In the genomic region with DNA sequence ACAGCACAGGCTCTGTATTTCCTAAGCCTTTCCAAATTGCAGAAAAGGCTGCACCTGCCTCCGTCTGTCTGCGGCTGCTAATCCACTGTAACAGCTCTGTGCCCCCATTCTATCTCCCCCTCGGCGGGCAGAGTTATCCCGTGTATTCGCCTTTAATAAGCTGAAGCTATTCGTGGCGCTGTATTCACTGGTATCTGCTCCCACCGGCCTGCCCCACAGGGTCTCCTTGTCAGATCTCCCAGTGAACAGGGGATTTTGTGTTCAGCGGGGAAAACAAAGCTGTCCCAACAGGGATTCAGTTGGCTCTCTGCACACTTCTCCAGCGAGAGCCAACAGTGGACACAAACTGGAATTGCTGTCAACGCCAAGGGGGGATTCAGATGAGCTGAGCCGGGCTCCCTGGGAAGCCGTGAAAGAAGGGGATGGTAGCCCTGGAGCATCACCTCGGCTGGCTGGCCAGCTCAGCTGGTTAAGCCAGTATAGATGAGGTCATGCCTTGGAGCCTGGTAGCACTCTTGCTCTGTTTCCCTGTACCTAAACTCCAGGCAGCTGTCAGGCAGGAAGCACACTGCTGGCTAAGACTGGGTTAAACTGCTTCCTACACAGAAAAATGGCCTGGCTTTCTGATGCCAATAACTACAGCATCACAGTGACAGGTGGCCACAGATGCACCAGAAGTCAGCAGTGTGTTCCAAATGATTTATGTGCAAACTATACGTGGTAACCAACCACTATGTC, we compare ENCODE assay signal across 13 mouse cellular contexts.
A peak's percentile ranks its signal among the peaks of the same experiment; 100 is the strongest.
DNase-seq lines count a peak whose midpoint lies in the region; ATAC-seq lines count a peak whose summit lies in the region.
"Had no signal": no experiment of that assay in that cellular context is flagged by ENCODE, and none has a peak within 500 bp of the region (broad histone marks: within the 10 kb centered on the region; RNA-seq: fewer than 3 reads in every experiment).

No protein-coding gene starts in this region.

- no peak overlapping the region for H3K9ac ChIP-seq in limb, embryonic 13.5 days
- no peak overlapping the region for H3K9ac ChIP-seq in forebrain, embryonic 11.5 days (ENCODE audit: low read length)
- peak overlapping the region; percentile 43 for H3K9ac ChIP-seq in hindbrain, embryonic 16.5 days (ENCODE audit: low read depth, low read length)
- H3K9ac ChIP-seq: liver, postnatal 0 days had no signal

- ATAC-seq in limb, embryonic 13.5 days (ENCODE audit: low FRiP score, low read depth): peak; percentile 52
- 0 out of 2 replicates have a peak, but pooled peaks have one; percentile 30 for ATAC-seq in forebrain, embryonic 11.5 days (replicated peaks; ENCODE audit: low FRiP score)
- ATAC-seq in hindbrain, embryonic 16.5 days: peak; percentile 53
- ATAC-seq: liver, postnatal 0 days had no signal

- DNase-seq in limb, embryonic 10.5 days (ENCODE audit: low spot score): no peak
- no peak for DNase-seq in forebrain, embryonic 11.5 days (ENCODE audit: low spot score)
- peak; percentile 32 for DNase-seq in retina, embryonic 14.5 days (ENCODE audit: low spot score)
- no peak for DNase-seq in heart, adult 8-10 months (ENCODE audit: low spot score)
- DNase-seq in right cerebral cortex, postnatal 36 days (ENCODE audit: low spot score in 2 of 2): no peak
- DNase-seq in cerebellum, postnatal 36 days: no peak
- DNase-seq: adrenal gland, postnatal 14 days; kidney, postnatal 25 days; liver, postnatal 0 days had no signal

- peaks cover 8% of the 10 kb centered on the region for H3K4me1 ChIP-seq in limb, embryonic 13.5 days
- peaks cover 10% of the 10 kb centered on the region for H3K4me1 ChIP-seq in limb, embryonic 10.5 days
- H3K4me1 ChIP-seq in forebrain, embryonic 11.5 days (replicated peaks; ENCODE audit: control insufficient read depth, insufficient read depth, low read length): peaks cover 12% of the 10 kb centered on the region; the same call in 1 of the 2 replicates
- peaks cover 14% of the 10 kb centered on the region for H3K4me1 ChIP-seq in hindbrain, embryonic 16.5 days (ENCODE audit: control insufficient read depth, insufficient read depth, low read depth, low read length)
- H3K4me1 ChIP-seq: megakaryocyte, embryonic 14.5 days had no signal

- no peaks in the 10 kb centered on the region; the same call in 1 of the 2 replicates for H3K9me3 ChIP-seq in limb, embryonic 13.5 days
- H3K9me3 ChIP-seq in limb, embryonic 10.5 days (replicated peaks): no peaks in the 10 kb centered on the region; the same call in 1 of the 2 replicates
- H3K9me3 ChIP-seq in forebrain, embryonic 11.5 days (ENCODE audit: control insufficient read depth, low read length): no peaks in the 10 kb centered on the region; the same call in 1 of the 2 replicates
- no peaks in the 10 kb centered on the region for H3K9me3 ChIP-seq in hindbrain, embryonic 16.5 days (ENCODE audit: control insufficient read depth, low read length)

- H3K27me3 ChIP-seq in limb, embryonic 13.5 days: no peaks in the 10 kb centered on the region
- peaks cover 45% of the 10 kb centered on the region for H3K27me3 ChIP-seq in limb, embryonic 10.5 days (ENCODE audit: low read depth, poor library complexity, severe bottlenecking)
- no peaks in the 10 kb centered on the region for H3K27me3 ChIP-seq in forebrain, embryonic 11.5 days (ENCODE audit: control insufficient read depth, insufficient read depth, low read length)
- H3K27me3 ChIP-seq in hindbrain, embryonic 16.5 days (replicated peaks; ENCODE audit: control insufficient read depth, insufficient read depth, low read length): peaks cover 5% of the 10 kb centered on the region; the same call in 1 of the 2 replicates
- H3K27me3 ChIP-seq: CH12.LX had no signal

- H3K27ac ChIP-seq in limb, embryonic 13.5 days: peak overlapping the region; percentile 6; the same call in 1 of the 2 replicates
- no peak overlapping the region for H3K27ac ChIP-seq in limb, embryonic 10.5 days
- H3K27ac ChIP-seq in forebrain, embryonic 11.5 days (ENCODE audit: low read depth, low read length): no peak overlapping the region
- peak overlapping the region; percentile 18; the same call in 1 of the 2 replicates for H3K27ac ChIP-seq in hindbrain, embryonic 16.5 days (ENCODE audit: low read depth, low read length)

- H3K36me3 ChIP-seq in limb, embryonic 13.5 days: no peaks in the 10 kb centered on the region
- peaks cover 4% of the 10 kb centered on the region; the same call in 1 of the 2 replicates for H3K36me3 ChIP-seq in limb, embryonic 10.5 days
- H3K36me3 ChIP-seq in forebrain, embryonic 11.5 days (ENCODE audit: control insufficient read depth, insufficient read depth, low read length): no peaks in the 10 kb centered on the region
- no peaks in the 10 kb centered on the region for H3K36me3 ChIP-seq in hindbrain, embryonic 16.5 days (ENCODE audit: control insufficient read depth, insufficient read depth, low read length)

- no peak overlapping the region for H3K4me3 ChIP-seq in limb, embryonic 13.5 days
- no peak overlapping the region for H3K4me3 ChIP-seq in limb, embryonic 10.5 days
- no peak overlapping the region for H3K4me3 ChIP-seq in forebrain, embryonic 11.5 days (ENCODE audit: low read depth, low read length)
- H3K4me3 ChIP-seq in hindbrain, embryonic 16.5 days (ENCODE audit: low read length): no peak overlapping the region
- H3K4me3 ChIP-seq: megakaryocyte, embryonic 14.5 days had no signal

- WGBS in limb, embryonic 13.5 days: 70% methylated on average over 16 of the region's 16 CpGs
- 86% methylated on average over 16 of the region's 16 CpGs for WGBS in limb, embryonic 10.5 days
- 37% methylated on average over 16 of the region's 16 CpGs for WGBS in forebrain, embryonic 11.5 days
- 38% methylated on average over 16 of the region's 16 CpGs for WGBS in hindbrain, embryonic 16.5 days

- no peak overlapping the region for H3K4me2 ChIP-seq in limb, embryonic 13.5 days (replicated peaks)
- H3K4me2 ChIP-seq in forebrain, embryonic 11.5 days (ENCODE audit: low read depth, low read length, severe bottlenecking): no peak overlapping the region
- no peak overlapping the region for H3K4me2 ChIP-seq in hindbrain, embryonic 16.5 days (ENCODE audit: low read length)

Comparison
In these comparisons a context has a peak if more than half of its experiments do, and no peak if none do; other contexts are left out.
1. H3K27ac ChIP-seq: peak in limb, embryonic 13.5 days (single experiment) and hindbrain, embryonic 16.5 days (single experiment); none in limb, embryonic 10.5 days (single experiment) and forebrain, embryonic 11.5 days (single experiment).
2. Peak in every context shown above with its lines, with median percentiles within 50 percentile points of each other: ATAC-seq.